In genomic region chr9:97712888-97713287, GRCm38 (mm10) we compare ENCODE assay signal across 35 mouse cellular contexts.
"Had no signal": no experiment of that assay in that cellular context is flagged by ENCODE, and none has a peak within 500 bp of the region (broad histone marks: within the 10 kb centered on the region; RNA-seq: fewer than 3 reads in every experiment).

No protein-coding gene starts in this region.

- H3K27ac ChIP-seq: heart, embryonic 10.5 days; heart, embryonic 13.5 days; heart, embryonic 15.5 days; hindbrain, embryonic 10.5 days; hindbrain, embryonic 12.5 days; hindbrain, embryonic 13.5 days; hindbrain, embryonic 14.5 days; hindbrain, embryonic 15.5 days; hindbrain, postnatal 0 days; intestine, embryonic 15.5 days; kidney, embryonic 15.5 days; kidney, postnatal 0 days; layer of hippocampus, adult 2 months; left cerebral cortex, adult 2 months had no signal

- H3K9ac ChIP-seq: heart, embryonic 12.5 days; heart, embryonic 13.5 days; heart, embryonic 15.5 days; hindbrain, embryonic 12.5 days; hindbrain, embryonic 13.5 days; hindbrain, embryonic 14.5 days; hindbrain, embryonic 15.5 days; intestine, embryonic 15.5 days; kidney, embryonic 15.5 days had no signal

- ATAC-seq: hindbrain, embryonic 16.5 days; hindbrain, postnatal 0 days; inflammation-experienced regulatory T-cells, adult 6 months; intestine, embryonic 15.5 days; intestine, embryonic 16.5 days had no signal

- H3K9me3 ChIP-seq: heart, embryonic 10.5 days; heart, embryonic 12.5 days; heart, embryonic 13.5 days; heart, embryonic 15.5 days; hindbrain, embryonic 10.5 days; hindbrain, embryonic 12.5 days; hindbrain, embryonic 13.5 days; hindbrain, embryonic 15.5 days; intestine, embryonic 15.5 days; kidney, embryonic 15.5 days had no signal

- H3K4me2 ChIP-seq: heart, embryonic 11.5 days; heart, embryonic 12.5 days; heart, embryonic 13.5 days; heart, embryonic 15.5 days; hindbrain, embryonic 12.5 days; hindbrain, embryonic 13.5 days; hindbrain, embryonic 14.5 days; hindbrain, embryonic 15.5 days; intestine, embryonic 15.5 days; kidney, embryonic 15.5 days had no signal

- H3K36me3 ChIP-seq: heart, embryonic 10.5 days; heart, embryonic 12.5 days; heart, embryonic 13.5 days; heart, embryonic 15.5 days; hindbrain, embryonic 10.5 days; hindbrain, embryonic 12.5 days; hindbrain, embryonic 13.5 days; hindbrain, embryonic 15.5 days; intestine, embryonic 15.5 days; kidney, embryonic 15.5 days had no signal

- DNase-seq: heart, postnatal 10 days; heart, postnatal 14 days; heart, postnatal 36 days; heart, postnatal 4 days; kidney, adult 11 months; kidney, adult 18-20 months; kidney, adult 2 months; kidney, adult 8-10 months; kidney, adult 9 months; kidney, postnatal 10 days; kidney, postnatal 14 days; kidney, postnatal 25 days; kidney, postnatal 36 days; kidney, postnatal 4 days; layer of hippocampus, adult 9-11 months; layer of hippocampus, postnatal 36 days had no signal

- H3K27me3 ChIP-seq: hindbrain, embryonic 12.5 days; hindbrain, embryonic 15.5 days; intestine, embryonic 15.5 days; kidney, embryonic 15.5 days had no signal

- H3K4me1 ChIP-seq: heart, embryonic 10.5 days; heart, embryonic 12.5 days; heart, embryonic 13.5 days; heart, embryonic 15.5 days; hindbrain, embryonic 10.5 days; hindbrain, embryonic 12.5 days; hindbrain, embryonic 13.5 days; intestine, embryonic 15.5 days; kidney, embryonic 15.5 days had no signal

- H3K4me3 ChIP-seq: heart, embryonic 10.5 days; heart, embryonic 12.5 days; heart, embryonic 13.5 days; heart, embryonic 15.5 days; hindbrain, embryonic 10.5 days; hindbrain, embryonic 12.5 days; hindbrain, embryonic 13.5 days; hindbrain, embryonic 15.5 days; intestine, embryonic 15.5 days; kidney, embryonic 15.5 days; layer of hippocampus, adult 2 months; left cerebral cortex, adult 2 months had no signal
